Mouse (Mus musculus): ENCODE measurements around the gene Ttll5. TPM values are rescaled to one million over a fixed set of nuclear protein-coding genes. Genes with fewer than 3 reads are reported as not detected.

Ttll5 gene
- polyA plus RNA-seq, 2 experiments, result 13.9 to 16.3 TPM

DNA sequence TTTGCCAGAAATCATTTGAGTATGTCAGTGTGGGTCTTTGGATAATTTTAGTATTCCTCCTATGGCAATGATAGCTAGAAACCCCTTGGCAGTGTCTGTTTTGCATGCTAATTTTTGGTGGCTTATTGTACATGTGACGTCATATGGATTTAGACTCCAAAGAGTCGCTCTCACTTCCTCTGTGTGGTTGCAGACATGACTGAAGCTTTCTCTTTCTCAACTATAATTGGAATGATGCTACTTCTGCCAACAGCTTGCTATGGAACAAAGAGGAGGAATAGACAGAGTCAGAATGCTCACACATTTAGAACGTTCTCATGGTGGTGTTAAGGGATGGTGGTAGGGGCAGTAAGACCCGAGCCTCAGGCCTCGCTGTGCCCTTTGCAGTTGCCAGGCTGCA is 155.5 kb downstream of the Ttll5 start:
- 87% methylated on average over 5 of the region's 5 CpGs for WGBS
- peaks cover 11% of the 10 kb centered on the region for H3K4me1 ChIP-seq (ENCODE audit: control insufficient read depth, insufficient read depth, low read length)
- TF ChIP-seq POLR2A (IDR thresholded peaks at IDR 0.05; ENCODE audit: borderline replicate concordance, extremely low read depth, insufficient read depth, insufficient read length), result no peak

DNA sequence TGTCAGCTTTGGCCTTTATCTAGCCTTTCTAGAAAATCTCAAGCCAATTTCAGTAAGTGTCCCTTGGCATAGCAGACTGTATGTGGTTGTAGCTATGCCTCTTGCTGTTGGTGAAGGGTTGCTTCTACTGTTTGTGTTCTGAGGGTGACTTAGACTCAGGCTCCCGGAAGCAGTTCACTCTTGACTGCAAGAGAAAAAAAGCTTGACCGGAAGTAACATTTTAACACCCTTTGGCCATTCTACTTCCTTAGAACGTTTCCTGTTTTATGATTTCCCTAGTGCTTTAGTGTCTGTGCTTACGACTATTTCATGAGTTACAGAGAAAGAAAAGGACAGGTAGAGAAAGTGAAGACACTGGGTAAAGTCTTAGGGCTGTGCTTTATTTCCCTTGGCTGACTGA is 161.1 kb downstream of the Ttll5 start:
- Histone ChIP-seq H3K4me3 (replicated peaks; ENCODE audit: low read length) (no peak overlapping the region), H3K4me2 (replicated peaks; ENCODE audit: low read depth, low read length, severe bottlenecking) (no peak overlapping the region), H3K27me3 (ENCODE audit: control insufficient read depth, insufficient read depth, low read length) (no peaks in the 10 kb centered on the region), H3K36me3 (ENCODE audit: control insufficient read depth, insufficient read depth, low read length) (no peaks in the 10 kb centered on the region), H3K9me3 (ENCODE audit: control insufficient read depth, low read length) (no peaks in the 10 kb centered on the region), H3K27ac (replicated peaks; ENCODE audit: low read depth, low read length) (no peak overlapping the region), H3K9ac (ENCODE audit: low read depth, low read length, severe bottlenecking) (no peak overlapping the region), H3K4me1 (ENCODE audit: control insufficient read depth, insufficient read depth, low read length) (peaks cover 9% of the 10 kb centered on the region; the same call in 1 of the 2 replicates)
- no peak for DNase-seq (ENCODE audit: low spot score)
- 42% methylated on average over 4 of the region's 4 CpGs for WGBS
- ATAC-seq (ENCODE audit: low FRiP score, low read depth), result no peak
- no peak for TF ChIP-seq POLR2A (IDR thresholded peaks at IDR 0.05; ENCODE audit: borderline replicate concordance, extremely low read depth, insufficient read depth, insufficient read length)

More for the DNA sequence above, 155.5 kb downstream of the Ttll5 start:
- DNase-seq (ENCODE audit: low spot score), result no peak
- Histone ChIP-seq H3K36me3 (ENCODE audit: control insufficient read depth, insufficient read depth, low read length) (no peaks in the 10 kb centered on the region), H3K9ac (ENCODE audit: low read depth, low read length, severe bottlenecking) (no peak overlapping the region), H3K27me3 (ENCODE audit: control insufficient read depth, insufficient read depth, low read length) (no peaks in the 10 kb centered on the region), H3K4me2 (replicated peaks; ENCODE audit: low read depth, low read length, severe bottlenecking) (no peak overlapping the region), H3K9me3 (ENCODE audit: control insufficient read depth, low read length) (no peaks in the 10 kb centered on the region), H3K27ac (replicated peaks; ENCODE audit: low read depth, low read length) (no peak overlapping the region), H3K4me3 (replicated peaks; ENCODE audit: low read length) (no peak overlapping the region)
- ATAC-seq (ENCODE audit: low FRiP score, low read depth), result no peak

DNA sequence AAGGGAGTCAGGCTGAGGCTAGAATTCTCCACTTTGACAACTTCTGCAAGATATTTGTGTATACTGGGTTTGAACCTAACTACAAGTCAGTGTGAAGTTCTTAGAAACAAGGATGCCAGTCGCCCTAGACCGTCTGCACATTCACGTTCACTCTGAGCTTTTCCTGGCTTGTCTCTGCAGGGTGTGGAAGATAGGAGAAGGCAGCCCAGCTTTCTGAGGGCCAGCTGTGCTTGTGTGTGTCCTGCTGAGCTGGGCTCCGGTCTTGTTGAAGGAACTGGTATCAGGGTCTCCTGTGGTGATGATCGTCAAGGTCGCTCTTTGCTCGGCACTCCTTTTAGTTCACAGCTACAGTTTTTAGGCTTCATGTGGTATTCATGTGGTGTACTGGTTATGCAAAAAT is 161.6 kb downstream of the Ttll5 start:
- 52% methylated on average over 7 of the region's 7 CpGs for WGBS
- Histone ChIP-seq H3K27ac (replicated peaks; ENCODE audit: low read depth, low read length) (no peak overlapping the region), H3K9ac (ENCODE audit: low read depth, low read length, severe bottlenecking) (no peak overlapping the region), H3K4me1 (ENCODE audit: control insufficient read depth, insufficient read depth, low read length) (peaks cover 9% of the 10 kb centered on the region; the same call in 1 of the 2 replicates), H3K9me3 (ENCODE audit: control insufficient read depth, low read length) (no peaks in the 10 kb centered on the region), H3K27me3 (ENCODE audit: control insufficient read depth, insufficient read depth, low read length) (no peaks in the 10 kb centered on the region), H3K36me3 (ENCODE audit: control insufficient read depth, insufficient read depth, low read length) (no peaks in the 10 kb centered on the region), H3K4me3 (replicated peaks; ENCODE audit: low read length) (no peak overlapping the region), H3K4me2 (replicated peaks; ENCODE audit: low read depth, low read length, severe bottlenecking) (no peak overlapping the region)
- ATAC-seq (ENCODE audit: low FRiP score, low read depth) (no peak), DNase-seq (ENCODE audit: low spot score) (no peak)
- no peak for TF ChIP-seq POLR2A (IDR thresholded peaks at IDR 0.05; ENCODE audit: borderline replicate concordance, extremely low read depth, insufficient read depth, insufficient read length)

DNA sequence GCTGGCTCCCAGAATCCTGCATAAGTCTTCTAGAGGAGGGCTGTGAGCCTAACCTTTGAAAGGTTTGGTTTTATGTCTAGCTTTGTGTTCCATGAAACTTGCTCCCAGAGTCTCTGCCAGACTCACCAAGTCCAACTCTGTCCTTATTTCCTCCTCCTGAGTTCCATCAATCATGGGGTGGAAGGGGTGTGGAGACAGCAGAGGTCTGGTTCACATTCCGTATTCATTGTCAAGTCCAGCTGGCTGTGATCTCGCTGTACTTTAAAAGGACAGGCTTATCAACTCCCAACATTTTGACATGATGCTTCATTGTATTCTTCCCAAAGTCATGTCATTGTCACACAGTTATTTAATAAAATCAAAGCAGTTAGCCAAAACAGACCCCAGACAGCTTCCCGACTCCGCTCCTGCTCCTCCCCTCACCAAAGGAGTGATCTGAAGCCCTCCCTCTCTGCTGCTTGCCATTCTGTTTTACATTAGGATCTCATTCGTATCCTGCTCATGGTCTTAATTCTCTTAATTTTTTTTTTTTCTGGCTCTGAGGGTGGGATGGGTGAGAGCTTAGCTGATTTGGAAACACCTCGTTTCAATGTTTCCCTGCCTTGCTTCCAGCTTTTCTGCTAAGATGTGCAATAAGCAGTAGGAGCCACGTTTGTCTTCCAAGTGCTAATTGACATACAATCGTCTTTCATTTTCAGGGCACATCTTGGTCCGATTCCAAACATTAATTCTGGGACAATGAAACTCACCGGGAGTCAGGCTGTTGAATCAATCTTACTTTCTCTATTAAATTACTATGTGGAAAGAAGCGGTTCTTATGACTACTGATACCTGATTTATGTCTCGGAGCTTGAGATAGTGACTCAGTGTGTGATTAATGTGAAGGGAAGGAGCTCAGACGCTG is 162.3 kb downstream of the Ttll5 start:
- WGBS, result 54% methylated on average over 13 of the region's 13 CpGs
- ATAC-seq (ENCODE audit: low FRiP score, low read depth) (no peak), DNase-seq (ENCODE audit: low spot score) (peak; percentile 26)
- Histone ChIP-seq H3K4me3 (replicated peaks; ENCODE audit: low read length) (no peak overlapping the region), H3K36me3 (ENCODE audit: control insufficient read depth, insufficient read depth, low read length) (no peaks in the 10 kb centered on the region), H3K4me1 (ENCODE audit: control insufficient read depth, insufficient read depth, low read length) (peaks cover 9% of the 10 kb centered on the region; the same call in 1 of the 2 replicates), H3K4me2 (replicated peaks; ENCODE audit: low read depth, low read length, severe bottlenecking) (no peak overlapping the region), H3K27ac (replicated peaks; ENCODE audit: low read depth, low read length) (no peak overlapping the region), H3K27me3 (ENCODE audit: control insufficient read depth, insufficient read depth, low read length) (no peaks in the 10 kb centered on the region), H3K9me3 (ENCODE audit: control insufficient read depth, low read length) (no peaks in the 10 kb centered on the region), H3K9ac (ENCODE audit: low read depth, low read length, severe bottlenecking) (no peak overlapping the region)
- TF ChIP-seq POLR2A (IDR thresholded peaks at IDR 0.05; ENCODE audit: borderline replicate concordance, extremely low read depth, insufficient read depth, insufficient read length), result no peak

DNA sequence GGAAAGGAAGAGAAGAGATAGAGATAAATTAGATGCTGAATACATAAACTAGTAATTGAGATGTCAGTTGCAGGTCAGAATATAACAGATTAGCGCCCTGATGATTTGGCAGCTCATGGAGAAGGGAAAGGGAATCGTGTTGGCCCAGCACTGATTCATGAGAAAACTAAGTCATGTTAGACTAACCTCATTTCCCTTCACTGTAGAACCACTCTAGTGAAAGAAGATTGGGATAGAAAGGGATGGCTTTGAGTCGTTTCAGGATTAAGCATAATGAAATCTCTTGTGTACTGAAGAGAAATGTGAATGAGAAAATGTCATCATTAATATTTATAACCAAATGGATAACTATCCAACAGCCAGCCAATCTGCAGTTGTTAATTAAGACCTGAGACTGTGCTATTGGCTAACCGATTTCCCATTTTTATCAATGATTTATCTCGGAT is 163.0 kb downstream of the Ttll5 start:
- ATAC-seq (ENCODE audit: low FRiP score, low read depth), result no peak
- 88% methylated on average over 5 of the region's 5 CpGs for WGBS

More for the DNA sequence above, 163.0 kb downstream of the Ttll5 start:
- no peak overlapping the region for H3K4me3 ChIP-seq (replicated peaks; ENCODE audit: low read length)
- no peak overlapping the region for H3K9ac ChIP-seq (ENCODE audit: low read depth, low read length, severe bottlenecking)
- TF ChIP-seq POLR2A (IDR thresholded peaks at IDR 0.05; ENCODE audit: borderline replicate concordance, extremely low read depth, insufficient read depth, insufficient read length), result no peak
- no peaks in the 10 kb centered on the region for H3K27me3 ChIP-seq (ENCODE audit: control insufficient read depth, insufficient read depth, low read length)
- H3K9me3 ChIP-seq (ENCODE audit: control insufficient read depth, low read length), result no peaks in the 10 kb centered on the region
- no peak overlapping the region for H3K4me2 ChIP-seq (replicated peaks; ENCODE audit: low read depth, low read length, severe bottlenecking)
- peaks cover 9% of the 10 kb centered on the region; the same call in 1 of the 2 replicates for H3K4me1 ChIP-seq (ENCODE audit: control insufficient read depth, insufficient read depth, low read length)
- H3K36me3 ChIP-seq (ENCODE audit: control insufficient read depth, insufficient read depth, low read length), result no peaks in the 10 kb centered on the region
- no peak for DNase-seq (ENCODE audit: low spot score)
- H3K27ac ChIP-seq (replicated peaks; ENCODE audit: low read depth, low read length), result no peak overlapping the region
